Mouse (Mus musculus) NIH3T3 (cell line): ENCODE measurements around the gene Huwe1.
A peak's percentile ranks its signal among the peaks of the same experiment; 100 is the strongest.

Experiments
- DNase-seq: peaks from one replicate; pipeline ENCODE4 v3.0.0-alpha.2; 2012; ENCODE audit warnings: low read depth

Gene Huwe1

DNA sequence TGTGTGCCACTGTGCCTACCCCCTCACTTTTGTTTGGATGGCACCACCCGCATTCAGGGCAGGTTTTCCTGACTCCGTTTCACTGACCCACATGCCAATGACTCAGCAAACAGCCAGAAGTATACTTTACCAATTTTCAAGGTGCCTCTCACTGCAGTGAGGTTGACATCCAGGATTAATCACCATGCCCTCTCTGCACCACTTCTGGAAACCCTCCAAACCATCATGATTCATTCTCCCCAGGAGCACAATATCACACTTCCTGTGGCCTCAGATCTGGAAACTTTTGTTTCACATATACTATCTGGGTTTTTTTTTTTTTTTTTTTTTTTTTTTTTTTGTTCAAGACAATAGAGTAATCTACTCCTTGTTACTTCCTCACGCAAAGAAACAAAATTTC lies 150.6 kb downstream of the Huwe1 start:
- peak; percentile 72 for DNase-seq
